Mouse (Mus musculus) liver, adult 2 months (tissue): ENCODE measurements around the gene Ercc6l. TPM values are rescaled to one million over a fixed set of nuclear protein-coding genes. Genes with fewer than 3 reads are reported as not detected.

Source experiments
- DNase-seq: peaks from one replicate; pipeline ENCODE4 v3.0.0-alpha.2; 2011; ENCODE audit warnings: low read depth, low spot score; ENCODE audit errors: extremely low read depth
- H3K27ac ChIP-seq: fragments of 200-500 bp; replicated peaks from 2 replicates; pipeline ENCODE4 v1.5.1; 2012; ENCODE audit warnings: low read depth, mild to moderate bottlenecking, control low read depth, inconsistent platforms, low read length; ENCODE audit not compliant: insufficient read depth
- H3K27me3 ChIP-seq: fragments of 200-500 bp; 2 replicates; pipeline ENCODE4 v1.6.1; 2012; ENCODE audit warnings: mild to moderate bottlenecking, moderate library complexity, low read length, inconsistent platforms; ENCODE audit not compliant: control insufficient read depth, insufficient read depth
- H3K36me3 ChIP-seq: fragments of 200-500 bp; 2 replicates; pipeline ENCODE4 v1.6.1; 2012; ENCODE audit warnings: low read length, inconsistent platforms; ENCODE audit not compliant: control insufficient read depth, insufficient read depth
- H3K4me1 ChIP-seq: fragments of 200-500 bp; 2 replicates; pipeline ENCODE4 v1.6.1; 2011; ENCODE audit warnings: low read length; ENCODE audit not compliant: control insufficient read depth, insufficient read depth
- H3K4me3 ChIP-seq: fragments of 200-500 bp; 2 replicates; pipeline ENCODE4 v1.5.1; 2011; ENCODE audit warnings: low read depth, mild to moderate bottlenecking, control low read depth, low read length, moderate library complexity; ENCODE audit not compliant: insufficient read depth
- H3K79me2 ChIP-seq: fragments of 200-500 bp; 2 replicates; pipeline ENCODE4 v1.6.1; 2012; ENCODE audit warnings: inconsistent platforms, mild to moderate bottlenecking, low read length, moderate library complexity; ENCODE audit not compliant: control insufficient read depth, insufficient read depth
- H3K9ac ChIP-seq: fragments of 200-500 bp; 2 replicates; pipeline ENCODE4 v1.6.1; 2012; ENCODE audit warnings: low read depth, mild to moderate bottlenecking, control low read depth, inconsistent platforms, low read length
- CTCF ChIP-seq: fragments of 200-500 bp; IDR thresholded peaks from 2 replicates; pipeline ENCODE4 v1.5.1; 2011; ENCODE audit warnings: low read depth, low read length, control low read depth
- POLR2A ChIP-seq: fragments of 200-500 bp; IDR thresholded peaks from 2 replicates; pipeline ENCODE4 v1.6.1; 2011; ENCODE audit warnings: low read length, control low read depth; ENCODE audit not compliant: insufficient read depth; ENCODE audit errors: extremely low read depth
- WGBS: fragments of 180-500 bp; shearing (Covaris S2); methylation state at CpG from one replicate; pipeline ENCODE4 v1.1.7; 2018; 5-methylcytosine and 5-hydroxymethylcytosine counted together
- polyA plus RNA-seq: library from polyadenylated mRNA; depleted of rRNA; stranded (reverse); fragments of >200 nt; gene quantifications from 2 replicates; pipeline ENCODE4 v1.2.3, GENCODE M21; 2012
- total RNA-seq: library from RNA; depleted of rRNA; stranded (reverse); fragments of >200 nt; gene quantifications from 2 replicates; pipeline ENCODE4 v1.2.3, GENCODE M21; 2014

Gene Ercc6l
- total and polyA plus RNA-seq, 2 experiments = 0.06 to 0.28 TPM

GRCm38 (mm10) chrX:102182575-102182974 lies 25.7 kb upstream of the Ercc6l start:
- no peak overlapping the region for H3K9ac ChIP-seq
- H3K27ac ChIP-seq = no peak overlapping the region
- no peak for TF ChIP-seq CTCF
- no peak for TF ChIP-seq POLR2A
- H3K36me3 ChIP-seq = peaks cover 34% of the 10 kb centered on the region
- H3K4me3 ChIP-seq = no peak overlapping the region
- H3K4me1 ChIP-seq = no peaks in the 10 kb centered on the region
- H3K27me3 ChIP-seq = no peaks in the 10 kb centered on the region
- DNase-seq = no peak
- no peaks in the 10 kb centered on the region for H3K79me2 ChIP-seq

- Histone ChIP-seq H3K9ac (no peak overlapping the region), H3K4me3 (no peak overlapping the region), H3K79me2 (no peaks in the 10 kb centered on the region), H3K27ac (no peak overlapping the region), H3K4me1 (no peaks in the 10 kb centered on the region), H3K27me3 (no peaks in the 10 kb centered on the region), H3K36me3 (no peaks in the 10 kb centered on the region)
- peak; percentile 39 for DNase-seq
- TF ChIP-seq POLR2A = no peak
- TF ChIP-seq CTCF = no peak
- 86% methylated on average over 5 of the region's 5 CpGs for WGBS
Measured at GRCm38 (mm10) chrX:102175538-102176287, 18.8 kb upstream of the Ercc6l start.

GRCm38 (mm10) chrX:102170900-102171299 lies 14.0 kb upstream of the Ercc6l start:
- Histone ChIP-seq H3K36me3 (no peaks in the 10 kb centered on the region), H3K4me1 (no peaks in the 10 kb centered on the region), H3K4me3 (no peak overlapping the region), H3K27me3 (no peaks in the 10 kb centered on the region), H3K9ac (no peak overlapping the region), H3K27ac (no peak overlapping the region), H3K79me2 (no peaks in the 10 kb centered on the region)
- no peak for DNase-seq
- TF ChIP-seq POLR2A (no peak), CTCF (no peak)
- WGBS = 32% methylated on average over 3 of the region's 3 CpGs

GRCm38 (mm10) chrX:102170135-102170534 lies 13.2 kb upstream of the Ercc6l start:
- no peaks in the 10 kb centered on the region for H3K79me2 ChIP-seq
- H3K4me3 ChIP-seq = no peak overlapping the region
- TF ChIP-seq CTCF (no peak), POLR2A (no peak)
- no peak for DNase-seq
- H3K36me3 ChIP-seq = no peaks in the 10 kb centered on the region
- H3K27me3 ChIP-seq = no peaks in the 10 kb centered on the region
- no peaks in the 10 kb centered on the region for H3K4me1 ChIP-seq
- no peak overlapping the region for H3K9ac ChIP-seq
- WGBS = 73% methylated on average over 3 of the region's 3 CpGs
- no peak overlapping the region for H3K27ac ChIP-seq

- Histone ChIP-seq H3K4me1 (no peaks in the 10 kb centered on the region), H3K79me2 (no peaks in the 10 kb centered on the region), H3K36me3 (no peaks in the 10 kb centered on the region), H3K27me3 (no peaks in the 10 kb centered on the region), H3K9ac (no peak overlapping the region), H3K27ac (no peak overlapping the region), H3K4me3 (no peak overlapping the region)
- TF ChIP-seq CTCF (no peak), POLR2A (no peak)
- DNase-seq = no peak
- WGBS = 82% methylated on average over 1 of the region's 1 CpGs
Measured at GRCm38 (mm10) chrX:102169724-102170123, 12.8 kb upstream of the Ercc6l start.

- H3K79me2 ChIP-seq = no peaks in the 10 kb centered on the region
- no peaks in the 10 kb centered on the region for H3K36me3 ChIP-seq
- WGBS = 66% methylated on average over 6 of the region's 6 CpGs
- TF ChIP-seq CTCF (no peak), POLR2A (no peak)
- no peak overlapping the region for H3K27ac ChIP-seq
- no peaks in the 10 kb centered on the region for H3K27me3 ChIP-seq
- no peaks in the 10 kb centered on the region for H3K4me1 ChIP-seq
- H3K9ac ChIP-seq = no peak overlapping the region
- no peak overlapping the region for H3K4me3 ChIP-seq
- no peak for DNase-seq
Measured at GRCm38 (mm10) chrX:102166986-102167385, 10.1 kb upstream of the Ercc6l start.
